Mouse (Mus musculus): ENCODE results near the gene Tmem247.
A peak's percentile ranks its signal among the peaks of the same experiment; 100 is the strongest.

Tmem247 gene

DNA sequence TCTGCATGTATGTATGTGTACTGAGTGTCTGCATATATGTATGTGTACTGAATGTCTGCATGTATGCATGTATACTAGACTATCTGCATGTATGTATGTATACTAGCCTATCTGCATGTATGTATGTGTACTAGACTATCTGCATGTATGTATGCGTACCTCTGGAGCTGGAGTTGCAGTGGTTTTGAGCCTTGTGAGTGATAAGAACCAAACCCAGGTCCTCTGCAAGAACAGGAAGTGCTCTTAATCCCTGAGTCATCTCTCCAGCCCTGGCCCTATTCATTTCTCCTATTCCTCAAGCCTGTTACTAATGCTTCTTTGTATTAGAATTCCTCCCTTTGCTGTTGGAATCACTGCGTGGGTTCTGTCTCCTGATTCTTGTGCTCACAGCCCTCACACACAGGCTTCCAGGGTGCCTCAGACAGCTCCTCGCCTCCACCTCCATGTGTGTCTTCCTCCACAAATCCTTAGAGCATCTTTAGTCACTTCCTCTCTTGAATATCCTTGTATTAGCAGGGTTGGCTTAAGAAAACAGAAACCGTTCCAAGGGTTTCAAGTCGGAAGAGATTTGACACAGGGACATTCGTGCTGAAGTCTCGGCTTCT lies 4.0 kb upstream of the Tmem247 start:
- DNase-seq (ENCODE audit: low spot score in 2 of 2) = peak in 1 of 2 experiments; percentile 33

- no peak for DNase-seq (ENCODE audit: low spot score in 2 of 2)
Observed at GRCm38 (mm10) chr17:86915540-86915939, 1.6 kb upstream of the Tmem247 start.

- DNase-seq (ENCODE audit: low spot score in 2 of 2) = no peak
Observed at GRCm38 (mm10) chr17:86918786-86919185, 1.6 kb downstream of the Tmem247 start.

- DNase-seq (ENCODE audit: low spot score in 2 of 2) = no peak
Observed at GRCm38 (mm10) chr17:86919729-86920128, 2.6 kb downstream of the Tmem247 start.

- DNase-seq (ENCODE audit: low spot score in 2 of 2) = no peak
Observed at GRCm38 (mm10) chr17:86924679-86925078, 7.5 kb downstream of the Tmem247 start.

DNA sequence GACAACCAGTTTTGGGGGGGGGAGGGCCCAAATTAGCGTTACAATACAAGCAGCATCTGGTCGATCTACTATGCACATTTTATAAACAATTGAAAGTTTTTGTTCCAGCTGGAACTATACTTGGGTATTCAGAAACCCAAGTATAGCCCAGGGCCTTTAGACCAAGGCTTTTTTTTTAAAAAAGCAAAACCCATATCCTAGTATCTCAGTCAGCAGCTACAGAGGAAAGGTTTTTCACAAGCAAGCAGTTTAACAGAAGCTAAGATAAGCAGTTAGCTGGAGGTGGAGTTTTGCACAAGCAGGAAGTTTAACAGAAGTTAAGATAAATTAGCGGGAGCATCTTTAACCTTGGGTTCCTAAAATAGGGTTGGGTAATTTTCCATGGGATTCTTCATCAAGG lies 9.7 kb downstream of the Tmem247 start:
- no peak for DNase-seq (ENCODE audit: low spot score in 2 of 2)

DNA sequence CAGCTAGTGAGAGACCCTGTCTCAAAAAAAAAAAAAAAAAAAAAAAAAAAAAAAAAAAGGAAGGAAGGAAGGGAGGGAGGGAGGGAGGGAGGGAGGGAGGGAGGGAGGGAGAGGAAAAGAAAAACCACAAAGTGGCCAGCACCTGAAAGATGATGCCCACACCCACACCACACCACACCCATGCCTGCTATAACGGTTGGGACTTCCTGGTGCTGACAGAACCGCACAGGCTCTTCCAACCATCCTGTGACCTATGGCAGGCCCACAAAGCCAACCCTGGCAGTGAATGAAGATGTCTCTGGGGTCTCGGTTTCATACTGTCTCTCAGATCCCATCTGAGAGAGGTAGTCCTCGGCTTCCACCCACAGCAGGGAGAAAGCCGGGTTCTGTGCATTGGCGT lies 12.2 kb downstream of the Tmem247 start:
- DNase-seq (ENCODE audit: low spot score in 2 of 2) = no peak

GRCm38 (mm10) chr17:86929981-86930380 lies 12.8 kb downstream of the Tmem247 start:
- no peak for DNase-seq (ENCODE audit: low spot score in 2 of 2)

DNA sequence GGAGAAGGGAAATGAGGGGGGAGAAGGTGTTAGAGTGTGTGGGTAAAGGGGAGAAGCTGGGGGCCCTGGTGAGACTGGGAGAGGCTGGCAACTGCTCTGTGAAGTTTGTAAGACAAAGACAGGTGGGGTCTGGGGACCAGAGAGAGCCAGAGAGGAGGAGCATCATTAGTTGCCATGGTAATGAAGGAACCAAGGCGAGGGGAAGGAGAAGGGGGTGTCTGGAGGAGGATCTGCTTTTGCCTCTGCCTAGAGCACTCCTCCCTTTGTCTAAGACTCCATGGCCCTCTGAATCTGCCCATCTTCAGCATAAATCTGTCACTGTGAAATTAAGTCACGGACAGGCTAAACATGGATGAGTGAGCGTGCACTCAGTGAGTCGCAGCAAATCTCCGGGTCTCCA lies 15.7 kb downstream of the Tmem247 start:
- DNase-seq (ENCODE audit: low spot score in 2 of 2) = no peak

DNA sequence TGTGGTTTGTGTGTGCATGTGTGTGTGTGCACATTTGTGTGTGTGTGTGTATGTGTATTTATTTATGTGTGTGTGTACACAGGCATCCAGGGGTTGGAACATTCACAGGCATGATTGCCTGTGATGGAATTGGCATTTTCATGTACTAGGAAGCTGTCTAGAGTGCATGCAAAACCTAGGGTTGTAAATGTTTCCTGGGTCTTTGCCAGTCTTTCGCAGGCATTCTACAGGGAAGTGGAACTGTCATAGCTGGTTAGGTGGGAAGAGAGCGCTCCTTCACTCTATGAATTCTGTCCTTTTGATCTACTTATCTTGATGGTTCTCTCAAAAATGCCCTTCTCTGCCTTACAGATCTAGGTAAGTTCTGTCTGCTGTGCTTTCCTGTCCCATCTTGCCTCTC lies 19.9 kb downstream of the Tmem247 start:
- no peak for DNase-seq (ENCODE audit: low spot score in 2 of 2)

GRCm38 (mm10) chr17:86937497-86938155 lies 20.5 kb downstream of the Tmem247 start:
- DNase-seq (ENCODE audit: low spot score in 2 of 2) = peak; percentile 66 to 75

- DNase-seq (ENCODE audit: low spot score in 2 of 2) = no peak
Observed at GRCm38 (mm10) chr17:86938683-86939082, 21.5 kb downstream of the Tmem247 start.

- DNase-seq (ENCODE audit: low spot score in 2 of 2) = no peak
Observed at GRCm38 (mm10) chr17:86942112-86942511, 25.0 kb downstream of the Tmem247 start.

GRCm38 (mm10) chr17:86943158-86943557 lies 26.0 kb downstream of the Tmem247 start:
- DNase-seq (ENCODE audit: low spot score in 2 of 2) = no peak

DNA sequence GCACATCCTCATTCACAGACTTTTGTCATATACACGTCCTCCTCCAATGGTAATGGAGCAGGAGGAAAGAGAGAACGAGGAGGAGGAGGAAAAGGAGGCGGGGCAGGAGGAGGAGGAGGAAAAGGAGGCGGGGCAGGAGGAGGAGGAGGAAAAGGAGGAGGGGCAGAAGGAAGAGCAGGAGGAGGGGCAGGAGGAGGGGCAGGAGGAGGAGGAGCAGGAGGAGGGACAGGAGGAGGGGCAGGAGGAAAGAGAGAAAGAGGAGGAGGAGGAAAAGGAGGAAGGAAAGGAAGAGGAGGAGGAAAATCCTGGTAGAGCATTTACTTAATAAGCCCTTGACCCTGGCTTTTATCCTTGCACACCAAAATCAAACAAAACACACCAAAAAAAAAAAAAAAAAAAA lies 28.9 kb downstream of the Tmem247 start:
- DNase-seq (ENCODE audit: low spot score in 2 of 2) = no peak

DNA sequence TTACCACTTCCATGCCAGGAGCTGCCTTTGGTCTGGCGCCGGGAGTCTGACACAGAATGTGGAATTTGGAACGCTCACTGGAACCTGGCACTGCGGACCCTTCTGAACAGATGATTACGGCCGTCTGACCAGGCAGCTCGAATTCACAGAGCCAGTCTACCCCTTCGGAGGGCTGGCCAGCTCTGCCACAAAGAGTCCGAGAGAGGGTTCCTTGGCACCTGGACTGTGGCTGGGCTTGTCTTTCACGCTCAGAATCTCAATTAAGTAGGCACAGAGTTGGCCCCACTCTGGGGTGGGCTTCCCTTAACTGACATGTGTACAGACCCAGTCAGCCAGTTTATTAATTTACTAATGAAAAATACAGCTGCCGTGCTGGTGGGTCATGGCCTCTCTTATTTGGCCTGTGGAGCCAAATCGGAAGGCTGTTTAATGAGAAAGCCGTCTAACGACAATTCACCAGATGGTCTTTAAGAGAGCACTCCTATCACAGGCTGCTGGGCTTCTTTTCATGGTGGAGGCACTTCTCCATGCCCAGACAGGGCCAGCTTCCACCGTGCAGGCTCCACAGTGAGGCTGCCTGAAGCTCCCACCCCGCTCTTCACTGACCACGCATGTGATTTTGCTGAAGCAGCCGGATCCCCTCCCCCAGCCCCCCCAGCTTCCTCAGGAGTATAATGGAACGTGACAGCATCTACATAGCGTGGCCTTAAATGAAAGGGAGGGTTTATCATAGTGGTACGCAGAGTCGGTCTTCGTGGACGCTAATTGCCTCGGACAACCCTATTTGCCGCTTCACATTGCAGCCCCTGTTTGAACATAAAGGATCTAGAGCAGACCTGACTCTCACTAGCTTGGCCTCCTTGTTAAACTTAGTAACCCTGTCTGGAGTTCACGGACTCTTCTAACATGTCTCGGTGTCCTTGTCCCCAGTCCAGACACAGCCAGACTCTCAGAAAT lies 31.0 kb downstream of the Tmem247 start, which contains the start of gene Atp6v1e2:
TSS of gene Atp6v1e2 (minus strand) at position 58 of the 957 bp plus-strand sequence.
- no peak for DNase-seq (ENCODE audit: low spot score in 2 of 2)

DNA sequence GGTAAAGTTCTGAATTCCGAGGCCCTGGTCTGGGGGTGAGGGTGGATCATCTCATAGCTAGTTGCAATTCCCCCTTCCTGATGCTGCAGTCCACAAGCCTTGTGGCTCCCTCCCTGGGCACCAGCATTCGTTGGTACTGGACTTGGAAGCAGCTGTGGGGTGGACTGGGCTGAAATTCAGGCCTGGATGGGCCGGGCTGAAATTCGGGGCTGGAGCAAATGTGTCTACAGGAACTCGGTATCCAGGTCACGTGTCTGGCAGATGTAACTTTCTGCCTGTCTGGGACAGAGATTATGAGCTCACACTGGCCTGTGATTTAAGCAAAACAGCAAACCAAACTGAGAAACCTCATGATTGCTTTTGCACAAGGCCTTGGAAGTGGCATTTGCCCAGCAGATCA lies 31.7 kb downstream of the Tmem247 start:
- DNase-seq (ENCODE audit: low spot score in 2 of 2) = no peak

GRCm38 (mm10) chr17:86957239-86957638 lies 40.1 kb downstream of the Tmem247 start:
- DNase-seq (ENCODE audit: low spot score in 2 of 2) = no peak

DNA sequence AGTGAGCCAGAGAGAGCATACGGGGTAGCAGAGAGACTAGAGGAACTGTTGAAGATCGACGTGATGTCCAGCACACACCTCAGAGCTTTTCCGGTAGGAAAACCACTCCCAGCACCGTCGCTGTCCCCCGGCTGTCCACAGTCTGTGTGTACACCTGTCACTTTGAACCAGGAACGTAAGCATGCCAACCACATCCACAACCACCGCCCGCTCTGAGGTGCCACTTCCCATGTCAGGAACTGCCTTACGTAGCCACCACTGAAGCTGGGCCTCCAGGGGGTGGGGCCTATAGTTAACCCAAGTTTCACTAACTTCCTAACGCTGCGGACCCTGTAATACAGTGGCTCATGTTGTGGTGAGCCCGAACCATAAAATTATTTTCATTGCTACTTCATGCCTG lies 40.8 kb downstream of the Tmem247 start:
- DNase-seq (ENCODE audit: low spot score in 2 of 2) = no peak

- DNase-seq (ENCODE audit: low spot score in 2 of 2) = no peak
Observed at GRCm38 (mm10) chr17:86961301-86961841, 44.2 kb downstream of the Tmem247 start.

GRCm38 (mm10) chr17:86962297-86962893 lies 45.2 kb downstream of the Tmem247 start:
- DNase-seq (ENCODE audit: low spot score in 2 of 2) = peak; percentile 78 to 89

All from left cerebral cortex, adult 9 months (tissue).